8 mouse cellular contexts compared by ENCODE assay signal in the genomic region with DNA sequence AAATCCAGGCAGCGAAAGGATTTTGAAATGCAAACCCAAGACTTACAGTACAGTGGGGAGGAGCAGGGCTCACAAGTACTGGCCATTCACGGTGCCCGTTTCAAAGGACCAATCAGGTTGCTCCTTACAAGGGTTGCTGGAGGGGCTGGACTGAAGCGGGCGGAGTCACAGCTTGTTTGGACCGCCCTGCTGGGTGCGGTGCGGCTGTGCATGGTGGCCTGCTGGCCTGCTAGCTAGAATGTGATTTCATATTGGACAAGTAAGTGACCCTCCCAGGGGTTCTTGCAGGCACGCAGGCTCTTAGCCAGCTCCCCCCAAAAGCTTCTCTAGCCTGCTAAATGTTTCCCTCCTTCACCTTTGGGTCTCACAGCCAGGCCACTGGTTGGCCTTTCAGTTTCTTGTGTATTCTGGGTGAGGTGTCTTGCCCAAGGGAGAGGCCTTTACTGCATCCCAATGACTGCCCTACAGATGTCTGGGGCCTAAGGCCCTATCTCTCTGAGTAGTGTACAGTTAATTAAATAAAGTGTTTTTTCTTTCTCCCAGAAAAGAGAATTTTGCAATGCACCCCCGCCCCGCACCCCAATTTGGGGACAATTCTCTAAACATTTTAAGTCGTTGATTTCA. TPM values are rescaled to one million over a fixed set of nuclear protein-coding genes. Genes with fewer than 3 reads are reported as not detected.
A peak's percentile ranks its signal among the peaks of the same experiment; 100 is the strongest.
DNase-seq lines count a peak whose midpoint lies in the region; ATAC-seq and TF ChIP-seq lines count a peak whose summit lies in the region.

TSS of gene Fggy (plus strand) at position 175 of the 624 bp plus-strand sequence.

- 23% methylated on average over 12 of the region's 12 CpGs for WGBS in lung, embryonic 14.5 days

- TF ChIP-seq CTCF in lung, embryonic 14.5 days (IDR thresholded peaks at IDR 0.05; ENCODE audit: low read depth), result peak; percentile 43

- H3K27me3 ChIP-seq in lung, embryonic 14.5 days (ENCODE audit: insufficient read depth, low read length), result no peaks in the 10 kb centered on the region

- H3K4me1 ChIP-seq in lung, embryonic 14.5 days (ENCODE audit: insufficient read depth), result 0 out of 2 replicates have a peak, but pooled peaks cover 5% of the 10 kb centered on the region

- H3K4me2 ChIP-seq in lung, embryonic 14.5 days, result peak within 1 kb of the TSS; percentile 76

- peak; percentile 99 for ATAC-seq in frontal cortex, adult (ENCODE audit: low TSS enrichment)
- ATAC-seq in hematopoietic stem cell, adult 5-6 weeks (replicated peaks in 1 of 2; ENCODE audit: insufficient read depth in 1 of 2, low FRiP score in 2 of 2, low TSS enrichment in 1 of 2, low read depth in 1 of 2, poor library complexity in 2 of 2, severe bottlenecking in 2 of 2), result peak; percentile 100
- peak; percentile 100 for ATAC-seq in lung, embryonic 14.5 days (ENCODE audit: insufficient read depth)
- ATAC-seq in neutrophil, adult 5-6 weeks (ENCODE audit: extremely low read depth, insufficient number of reproducible peaks, low FRiP score, poor library complexity, severe bottlenecking), result peak; percentile 100

- H3K9ac ChIP-seq in lung, embryonic 14.5 days, result peak within 1 kb of the TSS; percentile 59

- peak within 1 kb of the TSS; percentile 40 for H3K4me3 ChIP-seq in lung, embryonic 14.5 days (ENCODE audit: low read depth, low read length)

- H3K36me3 ChIP-seq in lung, embryonic 14.5 days (ENCODE audit: insufficient read depth), result no peaks in the 10 kb centered on the region

- H3K27ac ChIP-seq in lung, embryonic 14.5 days (ENCODE audit: low read depth), result peak within 1 kb of the TSS; percentile 87

- no peaks in the 10 kb centered on the region for H3K9me3 ChIP-seq in lung, embryonic 14.5 days (ENCODE audit: low read depth, low read length)

- DNase-seq in NIH3T3 (ENCODE audit: low read depth), result peak; percentile 100
- peak; percentile 97 for DNase-seq in cerebellum, adult 9-11 months
- DNase-seq in layer of hippocampus, adult 8-10 months (ENCODE audit: low spot score in 2 of 2), result peak; percentile 97 to 99
- peak; percentile 99 for DNase-seq in lung, embryonic 14.5 days
- DNase-seq in testis, postnatal 14 days (ENCODE audit: low spot score), result peak; percentile 92

RNA-seq across cellular contexts. Expression of gene Fggy, which starts in this region (rescaled TPM):
- total RNA-seq in hematopoietic stem cell, adult 5-6 weeks (2017), result 18.2 and 21.1 TPM in 2 replicates
- total RNA-seq in layer of hippocampus, adult 8-10 months (2022), result 10 to 100 TPM; 13.7 to 19.1 (median 17.5) TPM
- polyA plus RNA-seq in lung, embryonic 14.5 days (2014; fragmentation: Nextera tagmentation; extraction: Ambion mirVana), result 9.3 and 9.8 TPM in 2 replicates
- total RNA-seq in neutrophil, adult 5-6 weeks (2017), result 0.35 and 2.8 TPM in 2 replicates

Comparison
In these comparisons a context has a peak if more than half of its experiments do, and no peak if none do; other contexts are left out.
1. Peak in every context shown above with its lines: DNase-seq, ATAC-seq, H3K4me3 ChIP-seq and H3K27ac ChIP-seq.